Mouse (Mus musculus): ENCODE measurements around the gene Grk2. TPM values are rescaled to one million over a fixed set of nuclear protein-coding genes. Genes with fewer than 3 reads are reported as not detected.

Grk2 gene
- total RNA-seq, 2 experiments from 2014 or later, result 60.1 to 63.4 TPM

DNA sequence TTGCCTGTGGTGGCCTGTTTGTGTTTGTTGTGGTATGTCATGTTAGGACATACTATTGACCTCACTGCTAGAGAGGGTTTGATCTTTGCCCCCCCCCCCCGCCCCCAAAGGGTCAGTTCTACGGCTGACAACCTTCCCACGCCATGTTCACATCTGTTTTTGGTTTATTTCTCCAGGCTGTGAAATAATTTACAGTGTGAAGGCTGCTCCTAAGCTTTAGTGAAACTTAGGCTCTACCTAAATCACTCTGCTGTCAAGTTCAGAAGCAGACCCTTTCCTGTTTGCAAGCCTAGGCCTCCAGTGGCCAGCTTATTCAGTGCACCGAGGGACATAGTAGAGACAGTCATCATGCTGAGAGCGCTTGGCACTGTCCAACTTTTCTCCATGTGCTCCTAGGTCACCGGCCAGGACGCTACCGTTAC is 65.8 kb downstream of the Grk2 start:
- ATAC-seq (replicated peaks; ENCODE audit: low FRiP score, poor library complexity, severe bottlenecking), result no peak

Other genes starting within 250 kb of the Grk2 start
- gene Gstp3, start 246.7 kb downstream of the Grk2 start, total RNA-seq (2015; ENCODE audit: low replicate concordance), result 4.2 and 30.2 TPM in 2 replicates
- 8.4 and 11.1 TPM in 2 replicates for gene Gstp3, start 246.7 kb downstream of the Grk2 start, total RNA-seq (2017; ENCODE audit: low replicate concordance)
- gene Cabp2, start 224.6 kb downstream of the Grk2 start, total RNA-seq (2015; ENCODE audit: low replicate concordance), result not detected in 2 replicates
- gene Cabp2, start 224.6 kb downstream of the Grk2 start, total RNA-seq (2017; ENCODE audit: low replicate concordance), result not detected in 2 replicates
- 51.9 and 92.4 TPM in 2 replicates for gene Cdk2ap2, start 209.0 kb downstream of the Grk2 start, total RNA-seq (2015; ENCODE audit: low replicate concordance)
- 11.8 and 18.7 TPM in 2 replicates for gene Cdk2ap2, start 209.0 kb downstream of the Grk2 start, total RNA-seq (2017; ENCODE audit: low replicate concordance)
- gene Pitpnm1, start 206.2 kb downstream of the Grk2 start, total RNA-seq (2015; ENCODE audit: low replicate concordance), result 20.1 and 32.7 TPM in 2 replicates
- 17.0 and 19.7 TPM in 2 replicates for gene Pitpnm1, start 206.2 kb downstream of the Grk2 start, total RNA-seq (2017; ENCODE audit: low replicate concordance)
- 35.7 and 52.1 TPM in 2 replicates for gene Aip, start 180.4 kb downstream of the Grk2 start, total RNA-seq (2015; ENCODE audit: low replicate concordance)
- gene Aip, start 180.4 kb downstream of the Grk2 start, total RNA-seq (2017; ENCODE audit: low replicate concordance), result 20.9 and 49.9 TPM in 2 replicates
- not detected in 2 replicates for gene Gpr152, start 166.4 kb downstream of the Grk2 start, total RNA-seq (2015; ENCODE audit: low replicate concordance)
- not detected in 2 replicates for gene Gpr152, start 166.4 kb downstream of the Grk2 start, total RNA-seq (2017; ENCODE audit: low replicate concordance)
- gene Cabp4, start 162.2 kb downstream of the Grk2 start, total RNA-seq (2015; ENCODE audit: low replicate concordance), result not detected in 2 replicates
- 0.43 TPM in 1 of 2 replicates, not detected in the other for gene Cabp4, start 162.2 kb downstream of the Grk2 start, total RNA-seq (2017; ENCODE audit: low replicate concordance)
- 55.8 and 69.6 TPM in 2 replicates for gene Coro1b, start 157.6 kb downstream of the Grk2 start, total RNA-seq (2015; ENCODE audit: low replicate concordance)
- gene Coro1b, start 157.6 kb downstream of the Grk2 start, total RNA-seq (2017; ENCODE audit: low replicate concordance), result 19.1 and 22.6 TPM in 2 replicates
- 22.9 and 36.6 TPM in 2 replicates for gene Ptprcap, start 152.6 kb downstream of the Grk2 start, total RNA-seq (2015; ENCODE audit: low replicate concordance)
- 7.7 and 8.3 TPM in 2 replicates for gene Ptprcap, start 152.6 kb downstream of the Grk2 start, total RNA-seq (2017; ENCODE audit: low replicate concordance)
- 7.1 and 25.3 TPM in 2 replicates for gene Rps6kb2, start 142.9 kb downstream of the Grk2 start, total RNA-seq (2015; ENCODE audit: low replicate concordance)
- 23.9 and 27.2 TPM in 2 replicates for gene Rps6kb2, start 142.9 kb downstream of the Grk2 start, total RNA-seq (2017; ENCODE audit: low replicate concordance)
- 0.84 and 6.5 TPM in 2 replicates for gene Carns1, start 130.7 kb downstream of the Grk2 start, total RNA-seq (2015; ENCODE audit: low replicate concordance)
- gene Carns1, start 130.7 kb downstream of the Grk2 start, total RNA-seq (2017; ENCODE audit: low replicate concordance), result 0.60 and 0.70 TPM in 2 replicates
- gene Tbc1d10c, start 114.9 kb downstream of the Grk2 start, total RNA-seq (2015; ENCODE audit: low replicate concordance), result 8.8 and 25.7 TPM in 2 replicates
- 5.8 and 11.3 TPM in 2 replicates for gene Tbc1d10c, start 114.9 kb downstream of the Grk2 start, total RNA-seq (2017; ENCODE audit: low replicate concordance)
- 100 and 139 TPM in 2 replicates for gene Ppp1ca, start 114.2 kb downstream of the Grk2 start, total RNA-seq (2015; ENCODE audit: low replicate concordance)
- gene Ppp1ca, start 114.2 kb downstream of the Grk2 start, total RNA-seq (2017; ENCODE audit: low replicate concordance), result 131 and 151 TPM in 2 replicates
- gene Rad9a, start 104.6 kb downstream of the Grk2 start, total RNA-seq (2015; ENCODE audit: low replicate concordance), result 12.7 and 23.2 TPM in 2 replicates
- 9.1 and 15.7 TPM in 2 replicates for gene Rad9a, start 104.6 kb downstream of the Grk2 start, total RNA-seq (2017; ENCODE audit: low replicate concordance)
- gene Clcf1, start 92.0 kb downstream of the Grk2 start, total RNA-seq (2015; ENCODE audit: low replicate concordance), result 0.38 TPM in 1 of 2 replicates, not detected in the other
- gene Clcf1, start 92.0 kb downstream of the Grk2 start, total RNA-seq (2017; ENCODE audit: low replicate concordance), result not detected in 2 replicates
- gene AC109138.7, start 91.9 kb downstream of the Grk2 start, total RNA-seq (2015; ENCODE audit: low replicate concordance), result not detected in 2 replicates
- not detected in 2 replicates for gene AC109138.7, start 91.9 kb downstream of the Grk2 start, total RNA-seq (2017; ENCODE audit: low replicate concordance)
- 23.6 and 25.4 TPM in 2 replicates for gene Pold4, start 74.3 kb downstream of the Grk2 start, total RNA-seq (2015; ENCODE audit: low replicate concordance)
- gene Pold4, start 74.3 kb downstream of the Grk2 start, total RNA-seq (2017; ENCODE audit: low replicate concordance), result 8.8 and 30.3 TPM in 2 replicates
- 0.42 and 3.8 TPM in 2 replicates for gene Ssh3, start 37.0 kb downstream of the Grk2 start, total RNA-seq (2015; ENCODE audit: low replicate concordance)
- gene Ssh3, start 37.0 kb downstream of the Grk2 start, total RNA-seq (2017; ENCODE audit: low replicate concordance), result 3.0 and 3.2 TPM in 2 replicates
- 0.63 TPM in 1 of 2 replicates, not detected in the other for gene Ankrd13d, start 23.1 kb downstream of the Grk2 start, total RNA-seq (2015; ENCODE audit: low replicate concordance)
- 0.84 TPM in 1 of 2 replicates, not detected in the other for gene Ankrd13d, start 23.1 kb downstream of the Grk2 start, total RNA-seq (2017; ENCODE audit: low replicate concordance)
- 56.6 and 57.5 TPM in 2 replicates for gene Kdm2a, start 92.1 kb upstream of the Grk2 start, total RNA-seq (2015; ENCODE audit: low replicate concordance)
- 71.1 and 123 TPM in 2 replicates for gene Kdm2a, start 92.1 kb upstream of the Grk2 start, total RNA-seq (2017; ENCODE audit: low replicate concordance)
- gene Rhod, start 133.2 kb upstream of the Grk2 start, total RNA-seq (2015; ENCODE audit: low replicate concordance), result not detected in 2 replicates
- gene Rhod, start 133.2 kb upstream of the Grk2 start, total RNA-seq (2017; ENCODE audit: low replicate concordance), result not detected in 2 replicates
- gene Syt12, start 171.2 kb upstream of the Grk2 start, total RNA-seq (2015; ENCODE audit: low replicate concordance), result not detected in 2 replicates
- gene Syt12, start 171.2 kb upstream of the Grk2 start, total RNA-seq (2017; ENCODE audit: low replicate concordance), result not detected in 2 replicates
- not detected in 2 replicates for gene 2010003K11Rik, start 192.4 kb upstream of the Grk2 start, total RNA-seq (2015; ENCODE audit: low replicate concordance)
- gene 2010003K11Rik, start 192.4 kb upstream of the Grk2 start, total RNA-seq (2017; ENCODE audit: low replicate concordance), result 0.94 TPM in 1 of 2 replicates, not detected in the other
- gene Pcx, start 204.2 kb upstream of the Grk2 start, total RNA-seq (2015; ENCODE audit: low replicate concordance), result 15.0 and 32.6 TPM in 2 replicates
- gene Pcx, start 204.2 kb upstream of the Grk2 start, total RNA-seq (2017; ENCODE audit: low replicate concordance), result 31.5 and 31.9 TPM in 2 replicates

All from erythroblast, adult 5-6 weeks (primary cell).